Comparison of ENCODE assay signal across 16 mouse cellular contexts in genomic region chr2:134984884-134985283, GRCm38 (mm10).
"Had no signal": no experiment of that assay in that cellular context is flagged by ENCODE, and none has a peak within 500 bp of the region (broad histone marks: within the 10 kb centered on the region; RNA-seq: fewer than 3 reads in every experiment).

No protein-coding gene starts in this region.

- H3K9me3 ChIP-seq: liver, embryonic 12.5 days; midbrain, embryonic 10.5 days; midbrain, embryonic 12.5 days; stomach, embryonic 15.5 days had no signal

- H3K4me2 ChIP-seq: liver, embryonic 12.5 days; lung, embryonic 14.5 days; midbrain, embryonic 12.5 days; stomach, embryonic 15.5 days had no signal

- H3K27me3 ChIP-seq: liver, embryonic 12.5 days; midbrain, embryonic 12.5 days; stomach, embryonic 15.5 days had no signal

- H3K4me1 ChIP-seq: liver, embryonic 12.5 days; midbrain, embryonic 10.5 days; midbrain, embryonic 12.5 days; stomach, embryonic 15.5 days had no signal

- H3K36me3 ChIP-seq: liver, embryonic 12.5 days; midbrain, embryonic 10.5 days; midbrain, embryonic 12.5 days; stomach, embryonic 15.5 days had no signal

- H3K4me3 ChIP-seq: liver, embryonic 12.5 days; midbrain, embryonic 10.5 days; midbrain, embryonic 12.5 days; stomach, embryonic 15.5 days had no signal

- DNase-seq: lung, adult 18-20 months; lung, embryonic 14.5 days; lung, postnatal 10 days; lung, postnatal 4 days; midbrain, embryonic 14.5 days; right cerebral cortex, postnatal 14 days; thymus, adult 2 months; thymus, postnatal 14 days; thymus, postnatal 36 days had no signal

- ATAC-seq: liver, embryonic 12.5 days; midbrain, embryonic 16.5 days had no signal

- H3K9ac ChIP-seq: liver, embryonic 12.5 days; liver, embryonic 14.5 days; lung, embryonic 14.5 days; midbrain, embryonic 12.5 days; stomach, embryonic 15.5 days had no signal

- H3K27ac ChIP-seq: liver, embryonic 12.5 days; liver, embryonic 14.5 days; midbrain, embryonic 10.5 days; midbrain, embryonic 12.5 days; stomach, embryonic 15.5 days; stomach, postnatal 0 days had no signal
